Mouse (Mus musculus) MEL (cell line): Measurements from ENCODE around the gene Plpp2. TPM values are rescaled to one million over a fixed set of nuclear protein-coding genes. Genes with fewer than 3 reads are reported as not detected.

Experiments
- DNase-seq: peaks from one replicate; pipeline ENCODE4 v3.0.0; 2011; ENCODE audit warnings: low read depth, low spot score
- H3K27ac ChIP-seq: 2 replicates; pipeline ENCODE4 v1.5.1; 2012; ENCODE audit warnings: low read depth, mild to moderate bottlenecking, control low read depth, low read length, moderate library complexity; ENCODE audit not compliant: control insufficient read depth
- H3K27me3 ChIP-seq, 2 experiments: fragments of 150-350 bp in 1 of 2; sonication (generic) in 1 of 2; 2 replicates each; pipeline ENCODE4 v1.6.1; 2012; ENCODE audit warnings: low read length in 2 of 2, mild to moderate bottlenecking in 2 of 2, improper control_type of control experiment in 1 of 2, moderate library complexity in 1 of 2; ENCODE audit not compliant: insufficient read depth in 2 of 2, control insufficient read depth in 1 of 2
- H3K36me3 ChIP-seq, 2 experiments: 2 replicates each; pipeline ENCODE4 v1.6.1; 2012 to 2014; ENCODE audit warnings: low read length in 2 of 2, improper control_type of control experiment in 1 of 2, inconsistent platforms in 1 of 2, mild to moderate bottlenecking in 1 of 2; ENCODE audit not compliant: insufficient read depth in 2 of 2, control insufficient read depth in 1 of 2
- H3K4me1 ChIP-seq, 2 experiments: fragments of 150-350 bp in 1 of 2; sonication (generic) in 1 of 2; 2 replicates each; pipeline ENCODE4 v1.6.1; 2012; ENCODE audit warnings: low read length in 2 of 2, improper control_type of control experiment in 1 of 2, mild to moderate bottlenecking in 1 of 2; ENCODE audit not compliant: insufficient read depth in 2 of 2, control insufficient read depth in 1 of 2
- H3K4me3 ChIP-seq, 2 experiments: fragments of 150-350 bp in 1 of 2; sonication (generic) in 1 of 2; 2 replicates each; pipeline ENCODE4 v1.5.1; 2012; ENCODE audit warnings: low read depth in 2 of 2, low read length in 2 of 2, mild to moderate bottlenecking in 2 of 2, moderate library complexity in 2 of 2, control low read depth in 1 of 2, improper control_type of control experiment in 1 of 2; ENCODE audit not compliant: control insufficient read depth in 1 of 2, insufficient read depth in 1 of 2
- H3K79me2 ChIP-seq: 2 replicates; pipeline ENCODE4 v1.6.1; 2012; ENCODE audit warnings: mild to moderate bottlenecking, low read length, moderate library complexity; ENCODE audit not compliant: control insufficient read depth, poor library complexity, insufficient read depth
- H3K9ac ChIP-seq: 2 replicates; pipeline ENCODE4 v1.6.1; 2012; ENCODE audit warnings: low read depth, mild to moderate bottlenecking, control low read depth, low read length, moderate library complexity; ENCODE audit not compliant: control insufficient read depth, poor library complexity, severe bottlenecking
- H3K9me3 ChIP-seq: fragments of 150-350 bp; sonication (generic); replicated peaks from 2 replicates; pipeline ENCODE4 v1.6.1; 2012; ENCODE audit warnings: mild to moderate bottlenecking, low read length, improper control_type of control experiment, moderate library complexity; ENCODE audit not compliant: insufficient read depth
- CHD1 ChIP-seq: IDR thresholded peaks from 2 replicates; pipeline ENCODE4 v1.6.1; 2012; ENCODE audit warnings: low read depth, mild to moderate bottlenecking, inconsistent platforms, low read length, improper control_type of control experiment
- CHD2 ChIP-seq: IDR thresholded peaks from 2 replicates; pipeline ENCODE4 v1.6.1; 2011; ENCODE audit warnings: low read length, improper control_type of control experiment
- E2F4 ChIP-seq: IDR thresholded peaks from 2 replicates; pipeline ENCODE4 v1.6.1; 2011; ENCODE audit warnings: low read depth, low read length, improper control_type of control experiment, borderline replicate concordance
- EP300 ChIP-seq, 2 experiments: IDR thresholded peaks; 2 replicates each; pipeline ENCODE4 v1.6.1; 2011; ENCODE audit warnings: improper control_type of control experiment in 2 of 2, low read length in 2 of 2, low read depth in 1 of 2, mild to moderate bottlenecking in 1 of 2
- ETS1 ChIP-seq: IDR thresholded peaks from 2 replicates; pipeline ENCODE4 v1.6.1; 2012; ENCODE audit warnings: low read depth, mild to moderate bottlenecking, inconsistent platforms, low read length, improper control_type of control experiment, moderate library complexity
- KAT2A ChIP-seq: conservative IDR thresholded peaks from 2 replicates; pipeline ENCODE4 v1.6.1; 2012; ENCODE audit warnings: low read depth, low read length, improper control_type of control experiment, inconsistent platforms
- MAFK ChIP-seq: IDR thresholded peaks from 2 replicates; pipeline ENCODE4 v1.6.1; 2011; ENCODE audit warnings: low read depth, mild to moderate bottlenecking, low read length, improper control_type of control experiment, borderline replicate concordance
- MEF2A ChIP-seq: IDR thresholded peaks from 2 replicates; pipeline ENCODE4 v1.6.1; 2014; ENCODE audit warnings: low read depth, mild to moderate bottlenecking, inconsistent platforms, low read length, improper control_type of control experiment; ENCODE audit not compliant: poor library complexity, insufficient replicate concordance, severe bottlenecking; ENCODE audit errors: extremely low read depth
- MXI1 ChIP-seq: IDR thresholded peaks from 2 replicates; pipeline ENCODE4 v1.6.1; 2011; ENCODE audit warnings: mild to moderate bottlenecking, low read depth, low read length, improper control_type of control experiment
- MYB ChIP-seq: IDR thresholded peaks from 2 replicates; pipeline ENCODE4 v1.6.1; 2011; ENCODE audit warnings: mild to moderate bottlenecking, low read depth, low read length, improper control_type of control experiment
- MYC ChIP-seq: IDR thresholded peaks from 2 replicates; pipeline ENCODE4 v1.6.1; 2011; ENCODE audit warnings: low read depth, mild to moderate bottlenecking, low read length, improper control_type of control experiment, moderate library complexity
- NRF1 ChIP-seq: IDR thresholded peaks from 2 replicates; pipeline ENCODE4 v1.6.1; 2014; ENCODE audit warnings: low read depth, mild to moderate bottlenecking, inconsistent platforms, low read length, improper control_type of control experiment, moderate library complexity; ENCODE audit not compliant: poor library complexity, insufficient read depth, severe bottlenecking
- POLR2A ChIP-seq, 2 experiments: IDR thresholded peaks; 2 replicates each; pipeline ENCODE4 v1.6.1; 2011 to 2012; ENCODE audit warnings: low read length in 2 of 2, mild to moderate bottlenecking in 2 of 2, control low read depth in 1 of 2, improper control_type of control experiment in 1 of 2, low read depth in 1 of 2, moderate library complexity in 1 of 2; ENCODE audit not compliant: control insufficient read depth in 1 of 2, insufficient read depth in 1 of 2, poor library complexity in 1 of 2
- POLR2AphosphoS2 ChIP-seq: IDR thresholded peaks from 2 replicates; pipeline ENCODE4 v1.6.1; 2011; ENCODE audit warnings: low read length, improper control_type of control experiment
- POLR2AphosphoS5 ChIP-seq: IDR thresholded peaks from 2 replicates; pipeline ENCODE4 v1.6.1; 2012; ENCODE audit warnings: low read depth, borderline replicate concordance, mild to moderate bottlenecking, inconsistent platforms, low read length, moderate library complexity, mixed read lengths
- SIN3A ChIP-seq: IDR thresholded peaks from 2 replicates; pipeline ENCODE4 v1.6.1; 2012; ENCODE audit warnings: low read length, improper control_type of control experiment, inconsistent platforms
- SMC3 ChIP-seq: IDR thresholded peaks from 2 replicates; pipeline ENCODE4 v1.6.1; 2011; ENCODE audit warnings: low read depth, low read length, improper control_type of control experiment
- TBP ChIP-seq: IDR thresholded peaks from 2 replicates; pipeline ENCODE4 v1.8.0; 2011; ENCODE audit warnings: low read depth, low read length, improper control_type of control experiment
- TCF12 ChIP-seq: IDR thresholded peaks from 2 replicates; pipeline ENCODE4 v1.6.1; 2014; ENCODE audit warnings: low read depth, mild to moderate bottlenecking, inconsistent platforms, low read length, improper control_type of control experiment, moderate library complexity
- USF2 ChIP-seq, 2 experiments: IDR thresholded peaks; 2 replicates each; pipeline ENCODE4 v1.6.1; 2011 to 2012; ENCODE audit warnings: improper control_type of control experiment in 2 of 2, low read length in 2 of 2, borderline replicate concordance in 1 of 2, inconsistent platforms in 1 of 2, low read depth in 1 of 2, mild to moderate bottlenecking in 1 of 2; ENCODE audit not compliant: insufficient read depth in 1 of 2
- ZC3H11A ChIP-seq: IDR thresholded peaks from 2 replicates; pipeline ENCODE4 v1.6.1; 2012; ENCODE audit warnings: low read depth, mild to moderate bottlenecking, inconsistent platforms, low read length, improper control_type of control experiment
- ZMIZ1 ChIP-seq: IDR thresholded peaks from 2 replicates; pipeline ENCODE4 v1.6.1; 2012; ENCODE audit warnings: low read depth, mild to moderate bottlenecking, inconsistent platforms, low read length, improper control_type of control experiment, moderate library complexity
- polyA plus RNA-seq, 2 experiments: library from polyadenylated mRNA; stranded (reverse) in 1 of 2; unstranded in 1 of 2; fragments of >175 nt in 1 of 2; fragments of >200 nt in 1 of 2; gene quantifications; 2 replicates each; pipeline versions ENCODE4 v1.2.1 to v1.2.4; 2012; ENCODE audit warnings: low replicate concordance in 2 of 2, low read depth in 1 of 2; ENCODE audit not compliant: insufficient read length in 2 of 2, insufficient read depth in 1 of 2, missing spikeins in 1 of 2
- total RNA-seq: library from RNA; depleted of rRNA; stranded (reverse); fragments of 300-350 nt; gene quantifications from 2 replicates; pipeline ENCODE4 v1.2.3, GENCODE M21; 2012

Gene Plpp2
- total and polyA plus RNA-seq, 3 experiments, result 26.0 to 32.8 TPM; not detected in 1

DNA sequence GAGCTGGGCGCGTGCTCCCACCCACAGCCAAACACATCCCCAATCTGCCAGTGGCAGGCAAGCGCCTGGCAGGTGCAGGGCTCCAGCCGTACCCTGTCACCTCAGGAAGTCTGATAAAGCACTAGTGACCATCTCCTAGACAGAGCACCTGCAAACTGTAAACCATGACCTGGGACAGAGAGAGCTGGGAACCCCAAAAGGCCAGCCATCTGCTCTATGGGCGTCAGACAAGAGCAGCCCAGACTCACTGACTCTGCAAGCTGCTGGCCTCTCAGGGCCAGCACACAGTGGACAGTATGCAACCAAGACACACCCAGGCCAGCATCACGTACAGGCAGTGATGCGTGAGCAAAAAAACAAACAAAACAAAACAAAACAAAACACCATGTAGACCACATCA, 45.3 kb upstream of the Plpp2 start:
- TF ChIP-seq MXI1 (no peak), NRF1 (no peak), EP300 (IDR thresholded peaks at IDR 0.05; ENCODE audit: low read depth in 1 of 2, low read length in 2 of 2) (no peak), MEF2A (no peak), KAT2A (no peak), MYB (no peak), TBP (no peak), E2F4 (no peak), ETS1 (no peak), POLR2AphosphoS2 (no peak), TCF12 (no peak), USF2 (IDR thresholded peaks at IDR 0.05; ENCODE audit: borderline replicate concordance in 1 of 2, insufficient read depth in 1 of 2, low read depth in 1 of 2, low read length in 2 of 2) (no peak), POLR2A (IDR thresholded peaks at IDR 0.05; ENCODE audit: control insufficient read depth in 1 of 2, insufficient read depth in 1 of 2, low read depth in 1 of 2, low read length in 2 of 2, poor library complexity in 1 of 2) (no peak), CHD1 (no peak), POLR2AphosphoS5 (no peak), ZC3H11A (no peak), SIN3A (no peak), SMC3 (no peak), MAFK (no peak), ZMIZ1 (no peak)

DNA sequence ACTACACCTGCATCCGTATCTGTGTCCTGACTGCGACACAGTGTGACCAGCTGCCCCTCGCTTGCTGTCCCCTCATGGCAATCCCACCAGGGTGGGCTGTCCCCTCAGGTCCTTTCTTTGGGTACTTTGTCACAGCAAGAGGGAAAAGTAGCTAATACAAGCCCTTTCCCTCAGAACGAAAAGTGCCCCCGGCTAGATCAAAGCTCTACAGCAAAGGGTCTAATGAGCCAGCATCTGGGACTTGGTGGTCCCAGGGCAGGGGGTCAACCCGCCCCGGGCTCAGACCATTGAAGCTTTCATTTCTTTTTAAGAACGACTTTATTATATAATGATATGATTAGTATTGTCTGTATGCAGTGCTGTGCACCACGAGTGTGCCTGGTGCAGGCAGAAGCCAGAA, 44.7 kb upstream of the Plpp2 start:
- no peak for DNase-seq
- Histone ChIP-seq H3K27me3 (peaks cover 0 to 2% of the 10 kb centered on the region in 2 experiments; a peak in 1 of 4 replicates), H3K4me3 (no peak overlapping the region), H3K79me2 (no peaks in the 10 kb centered on the region), H3K27ac (no peak overlapping the region), H3K4me1 (no peaks in the 10 kb centered on the region), H3K36me3 (no peaks in the 10 kb centered on the region), H3K9me3 (no peaks in the 10 kb centered on the region), H3K9ac (no peak overlapping the region)
- TF ChIP-seq MYC (no peak), CHD2 (no peak)

More for the DNA sequence above, 45.3 kb upstream of the Plpp2 start:
- H3K4me3 ChIP-seq, result no peak overlapping the region
- no peaks in the 10 kb centered on the region for H3K9me3 ChIP-seq
- H3K4me1 ChIP-seq, result no peaks in the 10 kb centered on the region
- no peak overlapping the region for H3K9ac ChIP-seq
- no peaks in the 10 kb centered on the region for H3K36me3 ChIP-seq
- no peak for DNase-seq
- no peaks in the 10 kb centered on the region; a peak in 1 of 4 replicates for H3K27me3 ChIP-seq
- H3K27ac ChIP-seq, result no peak overlapping the region
- no peaks in the 10 kb centered on the region for H3K79me2 ChIP-seq
